Mouse (Mus musculus) embryonic facial prominence, embryonic 10.5 days (tissue): Measurements from ENCODE around the gene Ears2. TPM values are rescaled to one million over a fixed set of nuclear protein-coding genes. Genes with fewer than 3 reads are reported as not detected.
"Not testable (repeated sequence)": the region's sequence is repeated elsewhere in the genome, so short reads cannot be mapped to it uniquely, and the experiment has no call there.

ENCODE experiments used
- DNase-seq: peaks from one replicate; pipeline ENCODE4 v3.0.0-alpha.2; 2017; ENCODE audit warnings: low spot score
- H3K27ac ChIP-seq: fragments of 300-500 bp; sonication (generic); replicated peaks from 2 replicates; pipeline ENCODE4 v1.5.1; 2016; ENCODE audit warnings: mild to moderate bottlenecking
- H3K27me3 ChIP-seq: fragments of 300-500 bp; sonication (generic); replicated peaks from 2 replicates; pipeline ENCODE4 v1.6.1; 2016; ENCODE audit warnings: low read depth, mild to moderate bottlenecking; ENCODE audit not compliant: poor library complexity, severe bottlenecking
- H3K36me3 ChIP-seq: fragments of 300-500 bp; sonication (generic); replicated peaks from 2 replicates; pipeline ENCODE4 v1.6.1; 2016; ENCODE audit warnings: mild to moderate bottlenecking, moderate library complexity
- H3K4me1 ChIP-seq: fragments of 300-500 bp; sonication (generic); 2 replicates; pipeline ENCODE4 v1.6.1; 2016
- H3K4me3 ChIP-seq: fragments of 300-500 bp; sonication (generic); 2 replicates; pipeline ENCODE4 v1.5.1; 2016; ENCODE audit warnings: mild to moderate bottlenecking, moderate library complexity
- H3K9me3 ChIP-seq: fragments of 300-500 bp; sonication (generic); 2 replicates; pipeline ENCODE4 v1.6.1; 2016; ENCODE audit warnings: mild to moderate bottlenecking
- WGBS: fragments of 180-500 bp; shearing (Covaris S2); methylation state at CpG from one replicate; pipeline ENCODE4 v1.1.7; 2016; 5-methylcytosine and 5-hydroxymethylcytosine counted together
- polyA plus RNA-seq: library from polyadenylated mRNA; unstranded; fragments of >200 nt; fragmentation: Nextera tagmentation; extraction: Ambion mirVana; gene quantifications from 2 replicates; pipeline ENCODE4 v1.2.1, GENCODE M21; 2016

Ears2 gene
- polyA plus RNA-seq, result 16.4 and 18.4 TPM in 2 replicates

- Histone ChIP-seq H3K4me3 (peak within 1 kb of the TSS; percentile 99), H3K9me3 (no peaks in the 10 kb centered on the region), H3K4me1 (peaks cover 29% of the 10 kb centered on the region), H3K36me3 (peaks cover 46% of the 10 kb centered on the region), H3K27me3 (no peaks in the 10 kb centered on the region), H3K27ac (peak within 1 kb of the TSS; percentile 93)
- WGBS, result under 1% methylated on average over 60 of the region's 60 CpGs
- peak; percentile 97 for DNase-seq
Observed at GRCm38 (mm10) chr7:122066945-122067516, at the start of gene Ears2, which contains the start of gene Ubfd1. TSS of gene Ears2 (minus strand) at chr7:122067263. TSS of gene Ubfd1 (plus strand) at chr7:122067175.

GRCm38 (mm10) chr7:122108206-122108605 lies 41.1 kb upstream of the Ears2 start:
- 96% methylated on average over 6 of the region's 6 CpGs for WGBS
- H3K36me3 ChIP-seq, result peaks cover 64% of the 10 kb centered on the region

GRCm38 (mm10) chr7:122101747-122102244 lies 34.7 kb upstream of the Ears2 start, which contains the start of gene Ndufab1:
TSS of gene Ndufab1 (minus strand) at chr7:122101886.
- WGBS, result under 1% methylated on average over 43 of the region's 43 CpGs
- H3K4me3 ChIP-seq, result peak within 1 kb of the TSS; percentile 79
- H3K4me1 ChIP-seq, result peaks cover 14% of the 10 kb centered on the region
- no peaks in the 10 kb centered on the region for H3K27me3 ChIP-seq
- H3K36me3 ChIP-seq, result peaks cover 29% of the 10 kb centered on the region
- peak; percentile 91 for DNase-seq
- H3K9me3 ChIP-seq, result no peaks in the 10 kb centered on the region
- peak within 1 kb of the TSS; percentile 94 for H3K27ac ChIP-seq

More at GRCm38 (mm10) chr7:122108206-122108605, 41.1 kb upstream of the Ears2 start:
- H3K27me3 ChIP-seq, result no peaks in the 10 kb centered on the region
- H3K9me3 ChIP-seq, result no peaks in the 10 kb centered on the region
- no peak overlapping the region for H3K27ac ChIP-seq
- no peaks in the 10 kb centered on the region for H3K4me1 ChIP-seq
- H3K4me3 ChIP-seq, result no peak overlapping the region
- DNase-seq, result no peak

- H3K36me3 ChIP-seq, result peaks cover 31% of the 10 kb centered on the region
- H3K4me3 ChIP-seq, result peak overlapping the region; percentile 79
- peaks cover 14% of the 10 kb centered on the region for H3K4me1 ChIP-seq
- H3K27me3 ChIP-seq, H3K9me3 ChIP-seq: not testable (repeated sequence)
- peak overlapping the region; percentile 94 for H3K27ac ChIP-seq
- WGBS, result 7% methylated on average over 28 of the region's 28 CpGs
- DNase-seq, result peak; percentile 73
Observed at GRCm38 (mm10) chr7:122101014-122101746, 34.1 kb upstream of the Ears2 start.

GRCm38 (mm10) chr7:122099222-122099621 lies 32.2 kb upstream of the Ears2 start:
- peaks cover 14% of the 10 kb centered on the region for H3K4me1 ChIP-seq
- H3K4me3 ChIP-seq, result no peak overlapping the region
- H3K36me3 ChIP-seq, result peaks cover 51% of the 10 kb centered on the region
- H3K27ac ChIP-seq, result no peak overlapping the region
- no peaks in the 10 kb centered on the region for H3K27me3 ChIP-seq
- H3K9me3 ChIP-seq, result no peaks in the 10 kb centered on the region
- peak; percentile 42 for DNase-seq
- WGBS, result 79% methylated on average over 4 of the region's 4 CpGs

GRCm38 (mm10) chr7:122098009-122098408 lies 30.9 kb upstream of the Ears2 start:
- H3K27ac ChIP-seq, result no peak overlapping the region
- no peak for DNase-seq
- peaks cover 14% of the 10 kb centered on the region for H3K4me1 ChIP-seq
- H3K27me3 ChIP-seq, result no peaks in the 10 kb centered on the region
- H3K9me3 ChIP-seq, result no peaks in the 10 kb centered on the region
- H3K4me3 ChIP-seq, result no peak overlapping the region
- peaks cover 63% of the 10 kb centered on the region for H3K36me3 ChIP-seq
- 95% methylated on average over 3 of the region's 3 CpGs for WGBS

GRCm38 (mm10) chr7:122094564-122095330 lies 27.7 kb upstream of the Ears2 start:
- H3K4me3 ChIP-seq, result no peak overlapping the region
- no peak for DNase-seq
- no peaks in the 10 kb centered on the region for H3K9me3 ChIP-seq
- H3K4me1 ChIP-seq, result 0 out of 2 replicates have a peak, but pooled peaks cover under 1% of the 10 kb centered on the region
- 94% methylated on average over 2 of the region's 2 CpGs for WGBS
- peaks cover 95% of the 10 kb centered on the region for H3K36me3 ChIP-seq
- H3K27ac ChIP-seq, result no peak overlapping the region
- no peaks in the 10 kb centered on the region for H3K27me3 ChIP-seq

- Histone ChIP-seq H3K27me3 (no peaks in the 10 kb centered on the region), H3K36me3 (peaks cover 94% of the 10 kb centered on the region), H3K4me1 (no peaks in the 10 kb centered on the region), H3K4me3 (no peak overlapping the region), H3K27ac (no peak overlapping the region), H3K9me3 (no peaks in the 10 kb centered on the region)
- no peak for DNase-seq
- WGBS, result 94% methylated on average over 11 of the region's 11 CpGs
Observed at GRCm38 (mm10) chr7:122087195-122087982, 20.3 kb upstream of the Ears2 start.

GRCm38 (mm10) chr7:122081071-122081470 lies 14.0 kb upstream of the Ears2 start:
- no peak overlapping the region for H3K4me3 ChIP-seq
- WGBS, result 98% methylated on average over 1 of the region's 1 CpGs
- H3K27me3 ChIP-seq, result no peaks in the 10 kb centered on the region
- no peaks in the 10 kb centered on the region for H3K4me1 ChIP-seq
- H3K27ac ChIP-seq, result no peak overlapping the region
- no peaks in the 10 kb centered on the region for H3K9me3 ChIP-seq
- DNase-seq, result no peak
- peaks cover 94% of the 10 kb centered on the region for H3K36me3 ChIP-seq

GRCm38 (mm10) chr7:122079798-122080554 lies 12.9 kb upstream of the Ears2 start:
- Histone ChIP-seq H3K27ac (no peak overlapping the region), H3K27me3 (no peaks in the 10 kb centered on the region), H3K9me3 (no peaks in the 10 kb centered on the region), H3K4me1 (no peaks in the 10 kb centered on the region), H3K4me3 (no peak overlapping the region), H3K36me3 (peaks cover 94% of the 10 kb centered on the region)
- 95% methylated on average over 8 of the region's 8 CpGs for WGBS
- no peak for DNase-seq

- Histone ChIP-seq H3K4me1 (no peaks in the 10 kb centered on the region), H3K9me3 (no peaks in the 10 kb centered on the region), H3K27me3 (no peaks in the 10 kb centered on the region), H3K4me3 (no peak overlapping the region), H3K36me3 (peaks cover 100% of the 10 kb centered on the region), H3K27ac (no peak overlapping the region)
- no peak for DNase-seq
- 86% methylated on average over 3 of the region's 3 CpGs for WGBS
Observed at GRCm38 (mm10) chr7:122074374-122074773, 7.3 kb upstream of the Ears2 start.
